Mouse (Mus musculus): ENCODE measurements around the gene Havcr1.
"Not testable (repeated sequence)": the region's sequence is repeated elsewhere in the genome, so short reads cannot be mapped to it uniquely, and the experiment has no call there.

DNA sequence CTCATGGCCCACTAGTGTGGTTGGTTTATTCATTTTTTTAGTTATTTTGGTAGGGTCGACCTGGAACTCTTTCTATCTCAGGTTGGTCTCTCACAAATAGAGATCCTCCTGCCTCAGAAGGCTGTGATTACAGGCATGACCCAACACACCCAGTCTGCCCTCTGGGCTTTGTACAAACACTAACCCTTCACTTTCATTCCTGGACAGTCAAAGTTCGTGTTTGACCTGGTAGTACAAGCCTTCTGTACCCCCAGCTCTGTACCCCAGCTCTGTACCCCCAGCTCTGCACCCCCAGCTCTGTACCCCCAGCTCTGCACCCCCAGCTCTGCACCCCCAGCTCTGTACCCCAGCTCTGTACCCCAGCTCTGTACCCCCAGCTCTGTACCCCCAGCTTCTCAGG, 39.0 kb upstream of the Havcr1 start:
- not testable (repeated sequence) for TF ChIP-seq MAFK (IDR thresholded peaks at IDR 0.05; ENCODE audit: insufficient read depth, low read depth, low read length); HCFC1 (IDR thresholded peaks at IDR 0.05; ENCODE audit: borderline replicate concordance, insufficient read depth, low read length)
